Mouse (Mus musculus): ENCODE results near the gene Golga2.

DNA sequence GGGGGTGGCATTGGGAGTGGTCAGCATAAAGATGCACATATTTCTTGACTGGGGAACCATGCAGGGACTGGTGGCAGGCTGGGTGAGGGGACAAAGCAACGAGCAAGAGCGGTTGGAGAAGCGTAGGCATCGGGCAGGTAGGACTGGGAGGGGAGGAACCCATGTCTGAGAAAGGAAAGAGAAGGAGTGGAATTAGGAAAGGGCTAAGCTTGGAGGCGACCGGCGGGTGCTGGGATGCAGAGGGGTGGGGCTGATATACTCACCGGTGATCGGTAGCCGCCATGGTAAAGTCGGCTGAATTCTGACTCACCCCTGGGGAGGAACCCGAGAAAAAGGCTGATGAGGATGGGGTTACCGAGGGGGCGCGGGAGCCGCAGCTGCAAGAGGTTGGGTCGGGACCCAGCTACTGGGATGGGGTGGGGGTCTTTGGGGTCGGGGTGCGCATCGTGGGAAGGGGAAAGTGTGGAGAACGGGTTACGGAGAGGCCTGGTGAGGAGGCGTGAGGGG, at the start of gene Golga2:
- no peak for TF ChIP-seq POLR2A (IDR thresholded peaks at IDR 0.05; ENCODE audit: control insufficient read depth, low read depth, low read length)
- no peak for TF ChIP-seq CTCF (IDR thresholded peaks at IDR 0.05; ENCODE audit: control insufficient read depth, insufficient read depth, insufficient replicate concordance, low read depth, low read length)
